Mouse (Mus musculus) urinary bladder, adult 2 months (tissue): ENCODE data around the gene Gm49354. TPM values are rescaled to one million over a fixed set of nuclear protein-coding genes. Genes with fewer than 3 reads are reported as not detected.
"Not testable (repeated sequence)": the region's sequence is repeated elsewhere in the genome, so short reads cannot be mapped to it uniquely, and the experiment has no call there.

ENCODE experiments used
- DNase-seq: peaks from one replicate; pipeline ENCODE4 v3.0.0; 2022; ENCODE audit warnings: low spot score
- polyA plus RNA-seq: library from polyadenylated mRNA; depleted of rRNA; stranded (reverse); fragments of >200 nt; gene quantifications from 2 replicates; pipeline ENCODE4 v1.2.3, GENCODE M21; 2012; rRNA removed

Gm49354 gene
- polyA plus RNA-seq = not detected in 2 replicates

DNA sequence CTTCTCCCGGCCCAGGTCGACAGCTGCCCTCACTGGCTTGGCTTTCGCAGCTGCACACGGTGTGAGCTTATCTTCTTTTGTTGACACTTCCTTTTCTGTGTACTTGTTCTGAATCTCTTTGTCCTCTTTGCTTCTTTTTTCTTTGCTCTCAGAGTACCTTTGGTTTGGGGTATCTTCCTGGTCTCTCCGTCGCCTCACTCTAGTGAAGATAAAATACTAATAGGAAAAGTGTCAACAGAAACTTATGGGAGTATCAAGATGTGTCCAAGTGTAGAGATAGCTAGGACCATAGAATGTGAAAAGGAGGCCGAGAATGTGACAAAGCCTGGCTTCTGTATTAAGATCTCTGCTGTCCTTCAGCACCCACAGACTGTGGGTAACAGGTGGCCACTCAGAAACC lies at the start of gene Gm49354:
TSS of gene Gm49354 (minus strand) at position 101 of the 400 bp plus-strand sequence.
- no peak for DNase-seq

DNA sequence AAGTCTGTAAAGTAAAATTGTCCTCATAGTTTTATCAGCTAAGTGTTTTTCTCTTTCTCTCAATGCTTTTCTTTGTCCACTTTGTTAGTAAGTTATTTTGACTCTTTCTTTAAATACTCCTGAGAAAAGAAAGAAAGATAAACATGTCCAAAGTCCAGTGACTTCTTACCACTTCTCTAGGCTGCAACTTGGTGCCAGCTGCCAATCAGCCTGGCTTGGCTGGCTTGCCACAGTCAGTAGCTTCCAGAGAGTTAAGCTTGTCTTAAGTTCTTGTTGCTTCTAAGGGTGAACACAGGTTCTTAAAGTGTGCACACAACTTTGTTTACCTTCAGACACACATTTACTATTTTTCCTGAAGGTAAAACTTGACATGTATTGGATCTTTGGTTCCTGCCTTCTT lies 43.9 kb upstream of the Gm49354 start:
- DNase-seq = no peak

DNA sequence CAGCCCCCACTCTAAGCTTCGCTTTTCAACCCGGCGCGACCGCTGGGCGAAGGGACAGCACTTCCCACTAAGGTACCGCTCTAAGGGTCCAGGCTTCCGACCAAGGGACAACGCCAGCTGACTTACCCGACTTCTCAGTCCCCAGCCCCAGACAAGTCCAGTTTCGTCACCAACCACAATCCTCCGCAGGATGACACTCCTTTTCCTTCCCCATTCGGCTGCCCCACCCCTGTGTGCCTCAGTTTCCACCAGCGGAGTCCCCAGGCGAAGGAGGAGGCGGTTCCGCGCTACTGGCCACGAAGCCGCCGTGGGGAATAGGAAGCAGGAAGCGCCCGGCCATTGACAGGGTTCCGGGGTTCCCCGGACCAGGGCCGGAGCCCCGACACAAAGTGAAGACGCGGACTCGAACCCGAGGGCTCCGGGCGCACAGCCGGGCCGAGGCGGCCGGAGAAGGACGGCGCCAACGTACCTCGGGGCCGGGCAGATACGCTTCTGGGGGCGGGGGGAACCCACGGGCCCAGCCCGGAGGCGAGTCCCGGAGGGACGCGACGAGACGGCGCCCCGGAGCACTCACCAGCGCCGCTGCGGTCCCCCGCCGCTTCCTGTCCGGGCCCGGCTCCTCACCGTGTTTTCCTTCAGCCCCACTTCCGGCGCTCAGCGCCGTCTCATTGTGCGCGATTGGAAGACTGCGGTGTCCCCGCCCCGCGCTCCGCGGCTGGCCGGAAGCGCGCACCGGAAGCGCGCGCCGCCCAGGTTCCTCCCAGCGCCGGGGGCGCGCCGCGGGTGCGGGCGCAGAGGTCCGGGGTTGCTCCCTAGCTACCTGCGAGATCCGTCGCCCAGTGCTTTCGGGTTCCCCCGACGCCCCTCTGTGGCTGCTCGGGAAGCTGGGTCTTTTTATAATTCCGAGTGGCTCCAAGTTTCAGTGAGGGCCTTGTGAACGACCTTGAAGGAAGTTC lies 40.7 kb upstream of the Gm49354 start, which contains the start of gene Tut7:
TSS of gene Tut7 (minus strand) at position 641 of the 956 bp plus-strand sequence.
- peak; percentile 86 for DNase-seq

DNA sequence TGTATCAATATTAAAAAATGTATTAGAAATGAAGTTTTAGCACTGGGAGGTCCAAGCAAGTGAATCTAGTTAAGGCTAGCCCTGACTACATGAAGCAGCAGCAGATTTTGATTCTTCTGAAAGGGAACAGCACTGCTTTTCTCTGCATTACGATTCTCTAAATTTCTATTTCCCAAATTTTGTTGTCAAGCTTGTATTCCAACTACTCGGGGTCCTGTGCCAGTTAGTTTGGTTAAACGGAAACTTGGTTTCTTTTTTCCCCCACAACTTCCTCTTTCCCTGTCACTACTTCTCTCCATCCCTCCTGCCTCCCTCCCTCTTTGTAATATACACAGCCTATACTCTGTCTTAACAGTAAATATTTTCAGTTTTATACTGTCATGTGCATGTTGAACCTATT lies 38.8 kb upstream of the Gm49354 start:
- DNase-seq = no peak

DNA sequence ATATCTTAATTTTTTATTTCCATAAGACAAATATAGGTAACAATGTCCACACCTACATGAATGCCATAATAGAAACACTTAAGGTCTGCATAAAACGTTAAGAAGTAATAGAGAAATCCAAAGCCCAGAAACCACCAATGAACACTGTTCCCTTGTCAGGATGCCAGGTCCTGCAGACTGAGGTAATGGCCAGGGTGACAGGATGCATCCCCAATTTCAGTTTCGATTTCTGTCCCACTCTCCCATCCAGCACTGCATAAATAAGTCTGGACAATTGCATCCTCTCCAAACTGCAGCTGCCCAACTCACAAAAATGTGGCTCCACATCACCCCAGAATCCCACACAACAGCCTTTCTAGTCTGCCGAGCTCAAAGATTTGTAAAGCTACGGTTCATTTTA lies 38.1 kb upstream of the Gm49354 start:
- no peak for DNase-seq

DNA sequence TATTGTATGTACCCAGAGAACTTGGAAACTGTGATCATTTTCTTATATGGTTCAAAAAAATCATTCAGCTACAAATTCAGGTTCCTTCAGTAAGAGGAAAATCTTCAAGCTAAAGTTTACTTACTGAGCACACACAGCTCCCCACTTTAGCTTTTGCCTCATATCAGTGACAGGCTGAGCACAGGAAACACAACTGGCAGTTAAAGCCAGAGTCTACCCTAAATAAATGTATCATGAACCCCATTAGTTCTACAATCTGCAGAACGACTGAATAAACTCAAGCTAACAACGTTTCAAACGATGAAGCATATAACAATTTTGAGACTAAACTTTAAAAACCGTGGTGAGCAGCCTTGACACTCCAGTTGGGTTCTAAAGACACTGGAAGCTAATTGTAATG lies 35.3 kb upstream of the Gm49354 start:
- no peak for DNase-seq

DNA sequence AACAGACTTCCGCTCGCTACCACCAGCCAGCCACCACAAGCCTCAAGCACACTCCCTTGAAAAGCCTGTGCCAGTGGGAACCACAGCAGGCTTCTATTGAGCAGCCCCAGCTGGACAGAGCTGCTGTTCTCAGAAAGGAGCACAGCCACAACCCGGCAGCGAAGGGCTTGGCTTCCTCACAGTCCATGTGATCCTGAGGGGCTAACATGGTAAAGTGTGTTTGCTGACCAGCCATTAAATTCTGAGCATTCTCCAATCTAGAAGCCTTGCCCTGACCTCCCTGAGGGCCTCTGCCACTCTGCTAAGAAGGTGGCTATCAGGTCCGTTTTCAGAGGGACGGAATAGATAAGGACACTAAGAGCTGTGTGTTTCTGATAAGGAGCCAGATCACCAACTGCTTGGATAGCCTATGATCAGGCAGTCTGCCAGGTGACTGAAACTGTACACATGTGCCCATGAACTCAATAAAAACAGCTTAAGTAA lies 32.1 kb upstream of the Gm49354 start:
- DNase-seq = no peak

DNA sequence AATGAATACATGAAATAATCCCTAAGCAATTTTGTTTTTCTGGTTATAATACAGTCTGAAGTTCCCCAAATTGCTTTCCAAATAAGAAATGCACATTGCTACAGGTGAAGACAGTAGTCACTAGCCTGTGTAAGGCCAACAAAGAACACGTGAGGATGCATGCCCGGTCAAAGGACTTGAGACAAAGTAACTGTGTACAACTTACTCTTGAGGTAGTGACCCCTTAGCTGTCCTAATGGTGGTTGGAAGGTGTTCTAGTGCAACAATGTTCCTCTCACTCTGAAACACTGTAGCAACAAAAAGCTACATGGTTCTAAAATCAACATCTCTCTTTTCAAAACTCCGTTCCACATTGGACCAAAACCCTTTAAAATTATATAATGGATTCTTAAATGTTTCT lies 29.5 kb upstream of the Gm49354 start:
- no peak for DNase-seq

DNA sequence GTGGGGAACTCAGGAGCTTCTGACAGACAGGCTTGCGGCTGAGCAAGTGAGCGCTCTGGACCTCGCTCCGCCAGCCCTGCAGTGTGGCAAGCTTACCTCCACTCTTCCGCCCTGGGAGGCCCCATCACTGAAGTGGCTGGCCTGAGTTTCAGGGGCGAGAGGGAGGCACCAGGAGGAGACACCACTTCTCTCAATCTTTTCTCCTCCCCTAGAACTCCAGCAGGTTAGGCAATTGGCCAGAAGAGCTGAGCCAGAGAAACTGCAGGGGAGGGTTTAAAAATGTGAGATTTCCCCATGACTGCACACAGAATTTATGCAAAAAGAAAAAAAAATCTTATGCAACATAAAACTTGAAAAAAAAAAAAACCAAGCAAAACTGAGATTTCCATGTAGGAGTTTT lies 19.0 kb upstream of the Gm49354 start:
- no peak for DNase-seq

DNA sequence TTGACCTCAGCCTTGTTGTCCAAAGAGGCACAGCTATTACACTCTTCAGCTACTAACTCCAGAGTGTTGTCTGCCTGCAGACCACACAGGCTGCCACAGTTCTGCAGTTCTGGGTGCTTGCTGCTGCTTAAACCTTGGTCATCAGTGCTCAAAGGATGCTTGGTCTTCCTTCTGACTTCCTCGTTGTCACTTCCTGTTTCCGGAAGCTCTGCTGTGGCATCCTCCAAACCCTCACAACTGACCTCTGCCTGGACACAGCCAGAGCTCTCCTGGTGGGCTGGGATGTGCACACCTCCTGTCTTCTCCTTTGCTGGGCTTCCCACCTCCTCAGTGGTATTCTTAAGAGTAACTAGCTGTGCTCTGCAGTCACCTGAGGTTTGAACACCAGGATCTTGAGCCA lies 18.0 kb upstream of the Gm49354 start:
- no peak for DNase-seq

DNA sequence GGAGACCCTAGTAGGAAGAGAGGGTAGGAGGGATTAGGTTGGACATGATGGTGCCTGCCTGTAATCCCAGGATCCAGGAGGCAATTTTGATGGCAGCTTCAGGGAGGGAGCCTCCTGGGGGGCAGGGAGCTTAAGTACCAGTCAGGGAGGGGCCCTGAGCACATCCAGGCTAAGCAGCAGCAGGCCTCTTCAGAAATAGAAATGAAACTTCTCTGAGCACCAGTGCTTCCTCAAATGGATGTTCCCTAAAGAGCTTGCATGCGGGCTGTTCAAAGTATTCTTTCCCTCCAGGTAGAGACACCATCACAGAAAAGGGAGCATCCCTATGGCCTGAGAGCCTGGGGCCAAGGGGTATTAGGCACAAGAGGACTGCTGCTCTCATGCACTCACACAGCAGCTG lies 16.3 kb upstream of the Gm49354 start:
- no peak for DNase-seq

DNA sequence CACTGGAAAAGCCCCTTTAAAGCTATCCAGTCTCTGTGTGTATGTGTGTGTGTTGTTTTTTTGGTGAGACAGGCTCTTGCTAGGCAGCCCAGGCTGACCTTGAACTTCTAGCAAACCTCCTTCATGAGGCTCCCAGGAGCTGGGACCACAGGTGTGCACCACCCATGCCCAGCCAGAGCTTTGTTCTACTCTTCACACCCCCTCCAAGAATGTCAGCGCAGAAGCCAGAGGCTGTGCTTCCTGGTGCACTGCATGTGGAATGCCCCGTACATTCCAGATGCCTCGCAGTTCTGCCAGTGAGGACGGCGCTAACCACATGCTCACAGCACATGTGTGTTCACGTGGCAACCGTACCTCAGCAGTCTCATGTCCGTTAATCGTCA lies 14.4 kb upstream of the Gm49354 start:
- no peak for DNase-seq

DNA sequence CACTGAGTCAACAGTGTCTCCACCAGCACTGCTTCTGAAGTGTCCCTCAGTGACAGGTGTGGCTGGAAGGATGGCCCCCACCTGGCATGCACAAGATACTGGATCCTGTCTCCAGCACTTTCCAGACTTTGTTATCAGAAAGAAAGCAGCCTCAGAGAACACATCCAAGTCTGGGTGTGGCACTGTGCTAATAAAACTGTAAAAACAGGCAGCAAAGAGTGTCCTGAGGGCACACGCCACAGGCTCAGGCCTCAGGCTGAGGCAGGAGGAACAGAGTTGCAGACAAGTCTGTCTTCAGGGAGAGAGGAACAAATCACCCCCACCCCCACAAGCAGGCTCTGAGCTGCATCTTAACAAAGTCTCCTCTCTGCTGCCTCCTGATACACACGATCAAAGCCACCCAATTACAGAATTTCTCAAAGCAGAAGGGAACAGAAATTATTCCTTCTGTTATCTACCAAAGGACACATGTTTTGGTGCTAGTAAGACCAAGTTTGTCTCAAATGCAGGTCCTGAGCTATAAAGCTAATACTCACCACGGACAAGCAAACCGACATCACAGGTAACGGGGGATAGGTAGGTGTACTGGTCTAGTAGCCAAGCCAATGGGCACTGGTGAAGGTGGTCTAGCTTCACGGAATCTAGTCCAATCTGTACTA lies 13.9 kb upstream of the Gm49354 start:
- no peak for DNase-seq

DNA sequence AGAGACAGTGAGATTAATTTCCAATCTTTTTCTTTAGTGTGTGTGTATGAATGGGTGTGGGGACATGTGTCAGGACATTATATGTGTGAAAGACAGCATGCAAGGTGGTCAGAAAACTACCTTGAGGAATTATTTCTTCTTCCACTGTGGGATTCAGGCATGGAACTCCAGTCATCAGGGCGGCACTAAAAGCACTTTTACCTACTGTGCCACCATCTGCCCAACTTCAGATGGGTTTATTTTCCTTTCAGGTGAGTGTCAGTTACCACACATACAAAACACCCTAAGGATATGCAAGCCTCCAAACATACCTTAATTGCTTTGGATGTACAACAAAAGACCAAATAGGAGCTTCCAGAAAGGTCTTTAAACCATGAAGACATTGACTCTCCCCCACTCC lies 12.7 kb upstream of the Gm49354 start:
- no peak for DNase-seq

DNA sequence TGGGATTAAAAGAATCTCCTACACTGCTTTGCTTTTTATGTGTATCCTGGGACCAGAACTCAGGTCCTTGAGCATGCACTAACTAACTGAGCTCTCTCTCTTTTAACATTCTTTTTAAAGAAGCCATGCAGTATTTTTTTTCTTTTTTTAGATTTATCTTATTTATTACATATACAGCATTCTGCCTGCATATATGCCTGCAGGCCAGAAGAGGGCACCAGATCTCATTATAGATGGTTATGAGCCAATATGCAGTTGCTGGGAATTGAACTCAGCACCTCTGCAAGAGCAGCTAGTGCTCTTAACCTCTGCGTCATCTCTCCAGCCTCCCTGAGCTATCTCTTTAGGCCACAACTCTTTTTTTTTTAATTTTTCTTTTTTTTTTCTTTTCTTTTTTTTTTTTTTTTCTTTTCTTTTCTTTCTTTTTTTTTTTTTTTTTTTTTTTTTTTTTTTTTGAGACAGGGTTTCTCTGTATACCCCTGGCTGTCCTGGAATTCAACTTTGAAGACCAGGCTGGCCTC lies 2.2 kb downstream of the Gm49354 start:
- DNase-seq = not testable (repeated sequence)

DNA sequence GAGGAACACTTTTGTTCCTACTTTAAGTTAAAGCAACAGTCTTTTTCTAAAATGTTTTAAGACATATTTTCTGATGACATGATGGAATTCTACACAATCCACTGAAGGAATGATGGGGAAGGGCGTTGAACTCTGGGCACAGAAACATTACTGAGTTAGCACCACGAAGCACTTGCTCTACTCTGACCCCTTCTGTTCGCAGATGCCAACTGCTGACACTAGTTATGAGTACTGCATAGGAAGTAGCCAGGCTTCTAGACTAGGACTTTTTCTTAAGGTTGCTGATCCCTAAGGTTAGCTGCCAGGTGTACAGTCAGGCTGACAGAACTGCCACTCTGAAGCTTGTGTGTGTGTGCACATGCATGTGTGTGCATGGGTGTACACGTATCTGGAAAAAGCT lies 2.8 kb downstream of the Gm49354 start:
- DNase-seq = no peak

DNA sequence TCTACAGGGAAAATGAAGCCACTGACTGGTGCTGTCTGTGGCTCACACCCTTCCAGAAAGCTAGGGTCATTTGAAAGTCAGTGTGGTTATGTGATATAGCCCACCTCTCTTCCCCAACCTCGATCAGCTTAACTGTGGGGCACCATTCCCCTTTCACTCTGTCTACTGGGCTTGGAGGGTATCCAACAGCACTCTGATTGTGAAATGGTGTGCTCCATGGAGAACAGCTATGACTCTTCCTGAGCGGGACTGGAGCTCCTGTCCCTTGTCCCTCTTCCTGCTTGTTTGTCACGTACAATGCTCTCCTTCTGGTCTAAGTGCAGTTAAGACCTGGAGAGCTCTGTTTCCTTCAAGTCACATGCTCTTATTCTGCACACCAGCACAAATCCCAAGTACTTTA lies 6.9 kb downstream of the Gm49354 start:
- DNase-seq = no peak

DNA sequence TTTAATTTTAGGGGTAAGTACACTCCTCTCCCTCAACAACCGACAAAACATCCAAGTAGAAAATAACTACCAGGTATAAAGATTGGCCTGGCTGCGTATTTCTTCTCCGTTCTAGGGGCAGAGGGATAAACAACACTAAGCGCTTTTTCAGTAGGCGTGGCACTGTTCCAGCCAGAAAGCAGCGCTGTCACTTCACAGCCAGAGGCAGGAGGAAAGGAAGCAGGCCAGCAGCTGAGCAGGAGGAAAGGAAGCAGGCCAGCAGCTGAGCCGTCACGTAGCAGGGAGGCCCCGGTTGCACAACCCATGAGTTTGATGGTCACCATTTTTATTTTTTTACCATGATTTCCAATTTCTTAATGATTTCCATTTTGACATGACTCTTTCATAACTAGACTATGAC lies 10.8 kb downstream of the Gm49354 start:
- DNase-seq = no peak

DNA sequence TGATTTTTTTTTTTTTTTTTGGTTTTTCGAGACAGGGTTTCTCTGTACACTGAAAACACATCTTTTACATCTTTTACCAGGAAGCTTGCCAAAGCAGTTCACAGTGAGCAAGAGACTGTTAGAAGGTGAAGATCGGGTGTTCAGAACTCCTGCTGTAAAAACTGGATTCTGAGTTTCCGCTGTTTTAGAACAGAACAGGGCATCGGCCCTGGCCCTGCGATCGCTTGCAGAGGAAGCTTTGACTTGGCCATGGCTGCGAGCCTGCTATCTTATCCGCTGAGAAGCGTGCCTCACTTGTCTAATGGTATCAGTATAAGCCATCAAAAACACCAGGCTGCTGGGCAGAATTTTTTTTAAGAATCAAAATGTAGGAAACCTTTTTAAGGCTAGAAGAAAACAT lies 11.2 kb downstream of the Gm49354 start:
- no peak for DNase-seq

DNA sequence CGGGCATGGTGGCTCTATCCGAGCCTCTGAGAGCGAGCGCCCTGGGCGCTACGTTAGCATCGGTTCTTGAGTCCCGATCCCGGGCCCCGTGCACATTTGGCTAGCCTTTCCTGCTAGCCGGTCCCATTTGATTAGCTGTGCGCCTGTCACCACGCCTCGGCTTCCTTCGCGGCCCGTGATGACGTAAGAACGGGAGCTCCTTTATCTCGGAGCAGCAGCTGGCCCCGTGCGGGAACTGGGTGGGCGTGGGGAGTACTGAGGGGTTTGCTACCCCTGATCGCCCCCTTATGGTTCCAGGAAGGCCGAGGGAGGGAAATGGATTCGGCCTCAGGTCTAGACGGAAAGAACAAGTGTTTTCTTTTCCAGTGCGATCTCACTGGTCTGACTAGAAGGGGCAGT lies 11.9 kb downstream of the Gm49354 start:
- peak; percentile 73 for DNase-seq

DNA sequence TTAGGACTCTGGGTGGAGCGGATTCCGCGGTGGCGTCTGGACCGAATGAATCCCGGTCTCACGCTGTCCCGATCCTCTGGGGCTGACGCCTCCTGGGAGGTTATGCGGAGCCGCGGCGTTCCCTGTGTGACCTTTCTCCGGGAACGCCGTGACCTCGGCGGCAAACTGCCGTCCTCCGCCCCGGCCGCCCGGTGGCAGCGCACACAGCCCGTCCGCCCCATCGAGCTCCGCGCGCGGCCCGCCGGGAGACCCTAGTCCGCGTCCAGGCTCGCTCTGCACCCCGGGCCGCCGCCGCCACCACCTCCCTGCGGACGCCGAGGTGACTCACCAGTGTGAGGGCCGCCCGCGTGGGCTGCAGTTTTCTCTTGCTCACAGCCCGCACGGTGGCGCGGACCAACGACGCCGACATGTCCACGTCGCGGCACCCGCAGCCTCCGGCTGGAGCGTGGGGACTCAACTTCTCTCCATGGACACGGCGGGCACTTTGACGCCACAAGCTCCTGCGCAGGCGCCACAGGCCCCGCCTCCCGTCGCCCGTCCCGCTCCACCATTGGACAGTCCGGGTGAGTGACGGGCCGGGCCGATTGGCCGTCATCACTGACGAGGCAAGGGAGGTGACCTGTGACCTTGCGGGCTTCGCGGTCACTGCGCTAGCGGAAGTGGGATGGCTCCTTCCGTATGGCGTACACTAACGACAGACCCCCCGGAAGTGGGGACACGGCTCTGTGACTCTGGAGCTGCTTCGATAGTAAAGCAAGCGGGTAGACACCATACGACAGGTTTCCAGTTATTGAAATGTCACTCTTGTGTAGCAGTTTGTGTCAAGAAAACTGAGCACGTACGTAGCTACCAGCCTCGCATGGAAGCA lies 12.5 kb downstream of the Gm49354 start, which contains the start of gene Isca1:
TSS of gene Isca1 (minus strand) at position 515 of the 868 bp plus-strand sequence.
- DNase-seq = peak; percentile 99

DNA sequence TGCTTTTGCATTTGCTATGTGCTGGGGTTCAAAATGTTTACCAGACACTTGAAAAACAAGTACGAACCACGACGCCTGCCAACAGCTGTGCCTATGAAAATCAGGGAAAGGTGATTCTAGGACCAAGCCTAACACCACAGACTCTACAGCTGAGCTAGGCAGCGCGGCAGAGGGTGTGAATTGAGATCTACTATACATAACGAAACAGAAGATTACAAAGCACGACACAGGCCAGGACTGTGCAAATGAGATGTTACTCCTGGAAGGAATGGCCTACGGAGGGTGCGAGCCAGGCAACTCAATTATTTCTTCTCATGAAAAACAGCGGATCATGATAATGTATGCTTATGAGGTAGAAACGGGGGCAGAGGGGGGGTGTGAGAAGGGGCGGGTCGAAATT lies 13.5 kb downstream of the Gm49354 start:
- no peak for DNase-seq
